Mouse (Mus musculus) cerebellum, adult 11 months (tissue): ENCODE data around the gene Rab15.
A peak's percentile ranks its signal among the peaks of the same experiment; 100 is the strongest.
"Not testable (repeated sequence)": the region's sequence is repeated elsewhere in the genome, so short reads cannot be mapped to it uniquely, and the experiment has no call there.

Experiments
- DNase-seq: peaks from one replicate; pipeline ENCODE4 v3.0.0; 2022

Rab15 gene

DNA sequence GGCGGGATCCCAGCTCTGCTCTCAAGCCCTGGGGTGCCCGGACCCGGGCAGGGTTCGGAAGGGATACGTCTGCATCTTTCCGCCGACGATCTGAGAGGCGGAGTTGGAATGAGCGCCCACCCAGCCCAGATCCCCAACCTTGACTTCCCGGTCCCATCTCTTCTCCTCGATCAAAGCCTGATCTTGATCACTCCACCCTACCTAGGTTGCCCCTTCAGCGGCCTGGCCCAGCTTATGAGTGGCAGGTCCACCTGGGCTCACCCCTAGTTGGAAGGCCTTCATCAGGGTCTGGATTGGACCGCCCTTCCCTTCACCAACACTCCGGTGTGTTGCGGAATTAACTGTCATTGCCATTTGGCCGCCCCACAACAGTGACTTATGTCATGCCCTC is at the start of gene Rab15:
Rab15 (minus strand) TSS at position 258 of the 391 bp plus-strand sequence.
- no peak for DNase-seq

DNA sequence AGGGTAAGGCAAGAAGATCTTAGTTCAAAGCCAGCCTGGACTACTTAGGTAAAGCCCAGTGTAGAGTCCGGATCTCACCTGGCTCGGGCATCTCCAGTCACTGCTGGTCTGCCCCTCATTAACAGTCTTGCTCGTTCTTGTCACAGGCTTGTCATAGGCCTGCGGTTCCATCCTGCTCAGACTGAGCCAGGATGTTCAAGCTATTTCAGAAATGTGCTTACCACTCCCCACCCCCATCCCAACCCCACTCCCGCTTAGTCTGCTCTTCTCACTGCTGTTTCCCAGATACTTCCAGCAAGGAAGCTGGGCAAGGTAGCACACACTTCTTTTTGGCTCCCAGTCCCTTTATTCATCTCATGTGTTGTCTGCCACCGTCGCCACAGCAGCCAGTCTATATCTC is 46.9 kb upstream of the Rab15 start:
- DNase-seq, result no peak

DNA sequence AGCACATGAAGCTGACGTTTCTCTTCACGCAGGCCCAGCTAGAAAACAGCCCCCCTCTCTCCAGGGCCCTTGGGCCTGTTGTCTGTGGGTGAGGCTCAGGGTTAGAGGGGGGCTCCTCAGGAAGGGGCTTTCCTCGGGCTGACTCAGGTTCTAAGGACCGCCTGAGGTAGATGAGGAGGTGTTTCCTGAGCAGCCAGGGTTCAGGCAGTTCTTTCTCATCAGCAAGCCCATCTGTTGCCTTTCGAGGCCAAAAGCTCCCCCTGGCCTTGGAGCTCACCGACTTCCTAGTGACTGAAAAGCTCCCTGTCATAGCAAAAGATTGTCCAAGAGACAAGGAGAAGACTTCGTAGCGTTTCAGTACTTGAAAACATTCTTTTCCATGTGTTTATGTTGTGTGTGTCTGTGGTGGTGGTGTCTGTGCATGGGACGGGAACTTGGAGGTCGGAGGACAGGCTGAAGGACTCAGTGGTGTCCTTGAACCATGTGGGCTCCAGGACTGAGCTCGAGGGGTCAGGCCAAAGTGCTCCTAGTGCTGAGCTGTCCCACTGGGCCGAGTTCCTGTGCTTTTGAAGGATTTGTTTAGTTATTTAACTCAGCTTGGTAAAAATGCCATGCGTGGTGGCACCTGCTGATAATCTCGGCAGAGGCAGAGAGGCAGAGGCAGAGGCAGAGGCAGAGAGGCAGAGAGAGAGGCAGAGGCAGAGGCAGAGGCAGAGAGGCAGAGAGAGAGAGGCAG is 45.9 kb upstream of the Rab15 start:
- DNase-seq, result peak; percentile 46

DNA sequence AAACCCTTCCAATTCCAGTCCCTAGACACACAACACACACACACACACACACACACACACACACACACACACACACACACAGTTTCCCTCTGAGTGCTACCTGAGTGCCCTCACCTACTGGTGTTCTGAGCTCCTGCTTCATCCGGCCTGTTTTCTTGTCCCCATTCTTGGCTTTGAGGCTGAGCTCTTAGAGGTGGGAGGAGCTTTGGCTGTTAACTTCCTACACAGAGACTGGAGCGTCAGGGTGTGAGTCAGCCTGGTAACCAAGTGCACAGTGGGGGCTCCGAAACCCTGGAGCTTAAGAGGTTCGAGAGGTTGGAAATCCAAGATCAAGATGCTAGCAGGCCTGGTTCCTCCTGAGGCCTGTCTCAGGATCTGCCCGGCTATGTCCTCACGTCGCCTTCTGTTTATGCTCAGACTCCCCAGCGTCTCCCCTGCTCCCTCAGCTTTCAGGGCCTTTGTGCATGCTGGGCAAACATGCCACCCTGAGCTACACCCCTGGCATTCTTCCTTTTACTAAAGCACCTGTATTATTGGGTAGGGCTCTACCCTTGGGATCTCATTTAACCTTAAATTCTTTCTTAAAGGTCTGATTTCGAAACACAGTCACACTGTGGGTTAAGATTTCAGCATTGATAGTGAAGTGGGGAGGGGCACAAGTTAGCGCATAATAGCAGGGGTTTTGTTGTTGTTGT is 45.0 kb upstream of the Rab15 start:
- peak; percentile 49 for DNase-seq

DNA sequence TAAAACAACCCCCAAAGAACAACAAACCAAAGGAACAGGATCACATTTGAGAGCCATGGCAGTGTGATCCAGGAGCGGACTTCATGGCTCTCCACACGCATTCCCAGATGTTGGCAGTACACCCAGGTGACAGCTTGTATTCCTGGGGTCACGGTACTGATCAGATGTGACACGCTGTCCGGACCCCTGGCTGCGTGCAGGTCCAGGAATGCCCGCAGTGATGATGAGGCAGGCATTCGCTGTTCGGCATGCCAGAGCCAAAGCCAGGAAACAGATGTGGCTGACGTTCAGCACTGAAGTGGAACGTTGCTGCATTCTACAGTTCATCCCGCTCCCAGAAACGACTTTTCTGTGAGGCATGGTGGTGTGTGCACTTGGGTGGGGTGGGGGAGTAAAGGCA is 42.6 kb upstream of the Rab15 start:
- no peak for DNase-seq

DNA sequence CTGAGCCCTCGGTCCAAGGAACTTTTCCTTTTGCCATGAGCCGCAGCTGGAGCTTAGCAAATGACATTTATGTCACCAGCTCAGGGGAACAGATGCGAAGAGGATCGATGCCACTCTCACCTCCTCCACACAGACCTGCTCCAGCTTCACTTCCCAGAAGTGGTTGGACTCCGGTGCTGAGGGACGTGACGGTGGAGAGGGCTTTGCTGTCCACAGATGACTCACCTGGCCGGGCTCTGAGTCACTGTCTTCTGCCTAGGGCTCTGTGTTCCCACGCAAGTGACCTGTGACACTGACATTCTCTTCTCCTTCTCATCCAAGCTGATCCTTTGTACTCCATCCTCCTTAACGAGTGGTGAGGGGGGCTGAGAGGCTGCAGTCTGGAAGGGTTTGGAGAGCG is 40.9 kb upstream of the Rab15 start:
- DNase-seq, result no peak

DNA sequence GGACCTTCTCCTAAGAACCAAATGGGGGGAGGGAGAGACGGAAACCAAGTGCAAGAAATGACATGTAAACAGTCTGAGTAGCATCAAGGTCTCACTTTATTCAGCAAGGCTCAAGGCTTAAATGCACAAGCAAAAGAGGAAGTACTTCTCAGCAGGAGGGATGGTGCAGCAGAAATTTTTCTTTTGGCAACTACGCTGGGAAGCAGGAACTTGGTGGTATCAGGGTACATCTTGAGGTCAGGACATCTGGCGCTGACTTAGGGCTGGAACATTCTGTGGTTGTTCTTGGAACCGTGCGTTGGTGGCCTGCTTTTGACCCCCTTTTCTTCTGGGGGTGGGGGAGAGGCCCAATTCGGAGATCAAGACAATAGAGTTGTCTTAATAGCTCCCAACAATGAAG is 36.1 kb upstream of the Rab15 start:
- DNase-seq, result not testable (repeated sequence)

DNA sequence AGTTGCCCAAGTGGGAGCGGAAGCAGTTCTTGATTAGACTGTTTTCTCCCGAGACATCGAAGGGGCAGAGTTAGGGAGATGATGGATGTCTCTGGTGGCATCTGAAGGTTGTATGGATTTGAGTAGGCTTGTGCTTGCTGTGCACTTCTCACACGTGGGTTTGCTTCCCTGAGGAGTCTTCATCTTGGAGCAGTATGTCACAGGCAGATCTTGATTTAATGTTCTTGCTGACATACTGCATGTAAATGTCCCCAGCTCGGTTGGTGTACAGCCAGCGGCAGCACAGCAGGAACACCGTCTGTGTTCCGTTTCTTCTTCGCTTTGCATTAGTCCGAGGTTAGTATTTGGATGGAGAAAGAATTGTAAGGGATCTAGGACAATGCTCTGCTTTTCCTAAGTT is 34.4 kb upstream of the Rab15 start:
- DNase-seq, result peak; percentile 42

DNA sequence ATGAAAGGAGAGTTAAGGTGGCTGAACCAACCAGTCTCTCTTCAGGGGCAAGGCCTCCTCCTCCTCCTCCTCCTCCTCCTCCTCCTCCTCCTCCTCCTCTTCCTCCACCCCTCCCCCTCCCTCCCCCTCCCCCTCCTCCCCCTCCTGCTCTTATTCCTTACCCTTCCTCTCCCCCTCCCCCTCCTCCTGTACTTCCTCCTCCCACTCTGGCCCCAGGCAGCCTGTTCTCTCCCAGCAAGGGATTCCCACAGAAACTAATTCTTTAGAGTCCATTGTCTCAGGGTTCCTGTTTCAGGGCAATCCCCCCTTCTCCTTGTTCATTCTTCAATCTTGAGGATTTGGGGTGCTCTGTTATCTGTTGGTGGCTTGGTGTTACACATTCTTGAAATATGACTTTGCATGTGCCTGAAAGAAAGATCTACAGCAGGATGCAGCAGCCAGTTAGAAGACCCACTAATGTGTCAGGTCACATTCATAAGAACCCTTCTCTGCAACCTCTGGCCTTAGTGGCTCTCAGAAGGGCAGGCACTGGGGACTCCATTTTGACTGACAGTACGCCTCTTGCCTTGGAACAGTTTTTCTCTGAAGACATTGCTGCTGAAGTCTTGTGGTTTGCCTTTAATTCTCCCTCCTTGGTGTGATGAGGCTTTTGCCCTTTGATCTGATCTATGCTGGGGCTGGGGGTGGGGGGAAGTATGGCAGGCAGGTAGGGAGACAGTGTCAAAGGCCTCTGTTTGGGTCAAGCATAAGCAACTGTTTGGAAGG is 30.9 kb upstream of the Rab15 start:
- no peak for DNase-seq

DNA sequence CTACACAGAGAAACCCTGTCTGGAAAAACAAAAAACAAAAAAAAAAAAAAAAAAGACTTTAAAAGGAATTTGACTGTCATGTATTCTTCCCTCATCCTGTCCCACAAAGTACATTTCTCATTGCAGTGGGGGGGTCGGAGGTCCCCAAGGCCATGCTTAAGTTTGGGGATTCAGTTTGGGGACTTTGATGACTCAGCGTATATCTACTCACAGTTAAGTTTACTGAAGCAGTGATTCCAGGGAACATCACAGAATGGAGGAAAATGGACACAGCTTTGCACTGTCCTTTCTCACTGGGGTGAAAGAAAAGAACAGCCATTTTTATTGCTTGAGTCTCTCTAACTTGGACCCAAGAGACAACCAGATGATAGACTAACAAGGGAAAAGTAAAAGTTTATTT is 29.7 kb upstream of the Rab15 start:
- no peak for DNase-seq

DNA sequence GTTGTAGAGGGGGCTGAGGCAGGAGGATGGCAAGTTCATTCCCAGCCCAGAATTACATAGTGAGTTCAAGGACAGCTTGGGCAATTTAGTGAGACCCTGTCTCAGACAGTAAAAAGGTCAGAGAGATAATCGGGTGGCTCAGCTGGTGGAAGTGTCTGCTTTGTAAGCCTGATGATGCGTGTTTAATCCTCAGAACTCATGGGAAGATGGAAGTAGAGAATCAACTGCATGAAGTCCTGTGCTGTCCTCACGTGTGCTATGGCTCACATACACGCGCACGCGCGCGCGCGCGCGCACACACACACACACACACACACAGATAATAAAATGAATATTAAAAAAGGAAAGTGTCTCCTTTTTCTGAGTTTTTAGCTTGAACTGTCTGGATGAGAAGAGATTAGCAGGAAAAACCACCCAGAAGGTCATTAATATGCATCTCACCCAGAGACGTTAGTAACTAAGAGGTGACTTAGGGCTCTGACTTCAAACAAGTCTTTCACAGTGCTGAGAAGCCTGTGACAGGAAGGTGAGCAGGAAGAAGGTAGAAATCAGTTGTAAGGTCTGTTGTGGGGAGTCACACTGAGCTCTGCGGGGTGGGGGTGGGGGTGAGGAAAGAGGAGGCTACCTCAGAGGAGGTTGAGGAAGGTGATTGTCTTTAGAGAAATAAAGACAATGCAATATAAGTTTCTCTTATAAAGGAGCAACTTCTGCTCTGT is 21.8 kb upstream of the Rab15 start:
- DNase-seq, result no peak

DNA sequence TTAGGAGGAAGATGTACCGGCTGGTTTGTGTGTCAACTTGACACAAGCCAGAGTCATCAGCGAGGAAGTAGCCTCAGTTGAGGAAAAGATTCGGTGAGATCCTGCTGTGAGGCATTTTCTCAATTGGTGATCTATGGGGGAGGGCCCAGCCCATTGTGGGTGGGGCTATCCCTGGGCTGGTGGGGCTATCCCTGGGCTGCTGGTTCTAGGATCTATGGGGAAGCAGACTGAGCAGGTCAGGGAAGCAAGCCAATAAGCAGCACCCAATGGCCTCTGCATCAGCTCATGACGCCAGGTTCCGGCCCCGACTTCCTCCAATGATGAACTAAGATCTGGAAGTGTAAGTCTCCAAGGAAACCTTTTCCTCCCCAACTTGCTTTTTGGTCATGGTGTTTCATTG is 17.4 kb upstream of the Rab15 start:
- DNase-seq, result no peak

DNA sequence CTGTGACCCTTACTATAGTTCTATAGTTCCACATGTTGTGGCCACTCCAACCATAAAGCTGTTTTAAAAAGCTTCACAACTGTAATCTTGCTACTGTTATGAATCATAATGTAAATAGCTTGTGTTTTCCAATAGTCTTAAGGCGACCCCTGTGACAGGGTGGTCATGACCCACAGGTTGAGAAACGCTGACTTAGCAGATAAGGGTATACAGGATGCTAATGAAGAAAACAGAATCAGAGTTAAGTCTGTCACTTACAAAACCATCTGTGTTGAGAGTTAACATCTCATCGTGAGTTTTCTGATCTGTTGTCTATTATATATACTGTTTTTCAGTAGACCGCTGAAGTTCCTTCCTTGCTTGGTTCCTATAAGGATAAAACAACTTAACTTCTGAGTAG is 16.6 kb upstream of the Rab15 start:
- DNase-seq, result no peak

DNA sequence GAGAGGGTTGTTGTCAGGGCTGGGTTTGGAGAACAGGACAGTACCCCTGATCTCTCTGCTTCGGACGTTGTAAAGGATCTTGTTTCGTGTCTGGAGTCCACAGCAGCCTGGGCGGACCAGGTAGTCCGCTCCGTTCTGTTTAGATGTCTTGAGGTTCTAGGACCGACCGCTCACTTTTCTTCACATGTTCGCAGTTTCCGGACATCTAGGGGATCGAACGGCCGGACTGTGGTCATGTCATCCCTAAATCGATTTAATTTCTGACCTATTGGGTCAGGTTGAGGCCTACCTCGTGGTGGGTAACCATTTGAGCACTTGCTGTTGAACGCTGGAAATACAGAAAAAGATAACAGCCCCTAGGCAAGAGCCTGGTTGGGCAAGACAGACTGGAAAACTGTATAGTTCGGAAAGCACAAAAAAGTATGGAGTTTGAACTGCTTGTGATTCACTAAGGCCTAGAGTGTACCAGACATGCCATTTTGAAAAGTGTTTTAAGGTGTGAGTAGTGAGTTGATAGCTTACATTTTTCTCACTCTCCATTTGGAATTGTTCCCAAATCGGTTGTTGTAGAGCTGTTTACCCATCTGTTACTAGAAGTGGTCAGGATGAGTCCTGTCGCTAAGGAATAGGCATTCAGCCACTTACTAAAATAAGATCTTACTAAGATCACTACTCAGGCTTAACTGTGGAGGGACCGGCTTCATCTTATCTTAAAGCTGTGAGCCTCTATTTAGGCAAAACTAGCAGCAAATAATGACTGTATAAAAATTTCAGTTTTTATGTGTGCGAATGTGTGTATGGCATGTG is 15.3 kb upstream of the Rab15 start:
- DNase-seq, result no peak

DNA sequence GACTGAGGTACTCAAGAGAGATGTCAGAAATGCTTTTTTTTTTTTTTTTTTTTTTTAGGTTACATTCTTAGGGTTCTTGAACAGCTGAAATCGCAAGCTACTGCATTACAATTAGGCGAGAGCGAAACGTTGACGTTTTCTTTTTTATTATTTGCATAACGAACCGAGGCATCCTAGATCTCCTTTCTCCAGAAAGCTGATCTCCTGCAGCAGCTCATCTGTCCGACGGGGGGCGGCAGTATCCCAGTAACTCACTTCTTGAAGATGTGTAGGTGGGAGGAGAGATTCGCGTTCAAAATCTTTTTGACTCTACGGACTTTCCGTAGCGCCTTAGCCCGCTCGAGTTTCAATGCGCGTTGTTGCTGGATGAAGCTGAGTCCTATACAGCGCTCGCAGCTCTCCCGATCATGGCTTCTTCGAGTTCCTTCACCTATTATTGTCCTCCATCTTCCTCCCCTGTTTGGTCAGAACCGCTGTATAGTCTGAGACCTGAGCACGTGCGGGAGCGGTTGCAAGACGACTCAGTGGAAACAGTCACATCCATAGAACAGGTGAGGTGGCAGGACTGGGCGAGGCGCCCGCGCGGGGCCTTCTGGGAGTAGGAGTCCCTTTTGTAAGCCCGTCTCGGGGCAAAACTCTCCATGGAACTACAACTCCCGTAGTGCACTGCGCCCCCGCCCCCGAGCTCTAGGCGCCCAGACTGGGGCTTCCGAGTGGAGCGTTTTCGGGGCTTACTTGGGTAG is 14.6 kb upstream of the Rab15 start:
- DNase-seq, result peak; percentile 99

DNA sequence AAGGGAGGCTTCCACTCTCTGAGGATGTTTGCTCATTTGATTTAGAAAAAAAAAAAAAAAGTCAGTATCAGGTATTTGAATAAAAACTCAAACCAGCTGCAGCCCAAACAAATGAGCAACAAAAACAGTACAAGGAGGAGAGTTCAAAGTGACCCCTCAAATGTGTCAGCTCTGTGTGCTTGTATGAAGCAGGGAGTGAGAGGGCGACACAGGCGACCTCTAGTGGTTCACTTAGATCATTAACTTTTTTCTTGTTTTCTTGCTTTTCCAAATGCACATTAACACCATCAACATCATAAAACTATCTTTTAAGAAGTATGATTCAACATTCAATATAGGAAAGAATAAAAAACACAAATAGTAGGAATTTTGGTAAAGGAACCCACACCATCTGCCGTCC is 10.0 kb upstream of the Rab15 start:
- no peak for DNase-seq

DNA sequence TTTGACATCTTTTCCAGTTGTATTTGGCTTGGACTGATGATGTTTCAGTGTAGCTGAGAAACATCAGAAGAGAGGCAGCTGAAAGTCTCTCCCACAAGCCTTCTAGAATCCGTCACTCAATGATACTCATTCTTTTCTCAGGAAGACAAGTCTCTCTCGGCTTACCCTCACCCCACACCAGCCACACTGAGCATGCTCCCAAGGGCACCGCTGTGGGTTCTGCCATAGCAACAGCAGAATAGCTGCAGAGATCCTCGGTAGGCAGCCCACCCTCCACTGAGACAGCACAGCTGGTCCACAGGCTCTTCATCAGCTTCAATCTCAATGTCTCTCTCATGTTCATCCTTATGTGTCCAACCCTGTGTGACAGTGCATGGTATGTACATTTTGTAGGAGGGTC is 2.6 kb upstream of the Rab15 start:
- no peak for DNase-seq

DNA sequence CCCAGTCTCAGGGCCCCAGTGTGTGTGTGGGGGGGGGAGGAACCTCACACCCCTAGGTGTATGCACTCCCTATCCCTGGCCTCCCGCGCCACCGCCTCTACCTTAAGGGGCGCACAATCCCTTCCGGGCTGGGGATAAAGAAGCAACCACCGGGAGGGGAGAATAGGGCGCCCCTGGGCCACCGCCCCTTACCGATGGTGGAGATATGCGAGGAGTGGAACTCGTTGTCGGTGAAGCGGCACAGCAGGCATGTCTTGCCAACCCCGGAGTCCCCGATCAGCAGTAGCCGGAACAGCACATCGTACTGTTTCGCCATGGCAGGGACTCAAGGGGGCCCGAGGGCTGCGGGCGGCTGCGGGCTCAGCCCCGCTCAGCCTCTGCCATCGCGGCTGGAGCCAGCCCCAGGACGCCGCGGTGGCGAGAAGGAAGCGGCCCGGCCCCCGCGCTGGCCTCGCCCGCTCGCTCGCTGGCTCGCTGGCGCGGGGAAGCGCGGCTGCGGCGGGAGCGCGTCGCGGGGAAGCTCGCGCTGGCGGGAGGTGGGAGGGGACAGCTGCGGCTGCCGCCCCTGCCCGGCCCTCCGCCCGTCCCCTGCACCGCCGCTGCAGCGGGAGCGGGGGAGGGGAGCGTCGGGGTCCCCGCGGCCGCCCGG is 582 bp downstream of the Rab15 start:
- peak; percentile 62 for DNase-seq

DNA sequence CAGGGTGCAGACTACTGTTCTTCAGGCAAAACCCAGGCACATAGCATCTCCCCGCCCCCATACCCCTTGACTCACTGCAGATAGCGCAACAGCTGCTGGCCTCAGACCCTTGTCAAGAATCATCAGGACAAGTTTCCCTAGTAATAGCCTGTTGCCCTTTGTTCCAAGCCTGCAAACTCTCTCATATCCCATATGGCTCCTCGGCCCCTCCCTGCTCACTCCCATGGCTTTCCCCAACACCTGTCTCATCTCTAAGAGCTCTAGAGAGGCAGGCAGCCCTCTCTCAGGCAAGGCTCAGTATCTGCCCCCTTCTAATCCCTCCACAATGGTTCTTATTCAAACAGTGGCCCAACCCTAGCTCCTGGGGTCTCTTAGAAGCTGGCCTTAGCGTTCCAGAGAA is 2.1 kb downstream of the Rab15 start:
- DNase-seq, result no peak

DNA sequence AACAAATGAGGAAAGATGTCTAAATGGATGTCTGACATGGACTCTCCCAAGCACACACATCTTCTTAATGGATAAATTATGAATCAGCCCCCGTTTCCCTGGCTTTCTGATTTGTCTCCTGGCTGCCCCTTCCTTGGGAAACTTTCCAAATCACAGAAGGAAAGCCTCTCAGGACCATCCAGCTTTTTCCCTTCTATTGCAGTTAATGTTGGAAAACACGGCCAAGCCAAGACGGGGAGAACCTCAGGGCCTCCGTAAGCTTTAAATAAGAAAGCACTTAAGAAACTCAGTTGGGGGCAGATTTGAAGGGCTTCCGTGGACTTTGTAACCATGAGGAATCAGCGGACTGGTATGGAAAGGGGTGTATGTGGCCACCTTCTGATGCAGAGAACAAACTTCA is 2.9 kb downstream of the Rab15 start:
- DNase-seq, result no peak

DNA sequence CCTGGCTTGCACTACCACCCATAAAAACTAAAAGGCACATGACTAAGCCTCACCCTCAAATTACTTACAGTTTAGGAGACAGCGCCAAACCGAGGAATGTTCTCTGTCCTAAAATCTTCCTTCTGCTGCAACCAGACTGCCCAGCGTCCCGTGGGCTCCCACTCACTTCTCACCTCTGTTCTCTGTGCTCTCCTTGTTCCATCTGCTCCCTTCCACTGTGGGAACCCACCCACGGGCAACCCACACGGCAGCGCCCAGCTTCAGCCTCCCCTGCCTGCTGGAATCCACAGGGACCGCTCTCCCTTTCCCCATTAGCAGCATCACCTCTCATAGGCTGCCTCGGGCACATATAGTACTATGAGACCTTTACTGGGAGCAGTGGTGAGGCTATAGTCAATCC is 3.8 kb downstream of the Rab15 start:
- DNase-seq, result no peak
